Mouse (Mus musculus): ENCODE measurements around the gene Fgfr4.
A peak's percentile ranks its signal among the peaks of the same experiment; 100 is the strongest.

Gene Fgfr4

DNA sequence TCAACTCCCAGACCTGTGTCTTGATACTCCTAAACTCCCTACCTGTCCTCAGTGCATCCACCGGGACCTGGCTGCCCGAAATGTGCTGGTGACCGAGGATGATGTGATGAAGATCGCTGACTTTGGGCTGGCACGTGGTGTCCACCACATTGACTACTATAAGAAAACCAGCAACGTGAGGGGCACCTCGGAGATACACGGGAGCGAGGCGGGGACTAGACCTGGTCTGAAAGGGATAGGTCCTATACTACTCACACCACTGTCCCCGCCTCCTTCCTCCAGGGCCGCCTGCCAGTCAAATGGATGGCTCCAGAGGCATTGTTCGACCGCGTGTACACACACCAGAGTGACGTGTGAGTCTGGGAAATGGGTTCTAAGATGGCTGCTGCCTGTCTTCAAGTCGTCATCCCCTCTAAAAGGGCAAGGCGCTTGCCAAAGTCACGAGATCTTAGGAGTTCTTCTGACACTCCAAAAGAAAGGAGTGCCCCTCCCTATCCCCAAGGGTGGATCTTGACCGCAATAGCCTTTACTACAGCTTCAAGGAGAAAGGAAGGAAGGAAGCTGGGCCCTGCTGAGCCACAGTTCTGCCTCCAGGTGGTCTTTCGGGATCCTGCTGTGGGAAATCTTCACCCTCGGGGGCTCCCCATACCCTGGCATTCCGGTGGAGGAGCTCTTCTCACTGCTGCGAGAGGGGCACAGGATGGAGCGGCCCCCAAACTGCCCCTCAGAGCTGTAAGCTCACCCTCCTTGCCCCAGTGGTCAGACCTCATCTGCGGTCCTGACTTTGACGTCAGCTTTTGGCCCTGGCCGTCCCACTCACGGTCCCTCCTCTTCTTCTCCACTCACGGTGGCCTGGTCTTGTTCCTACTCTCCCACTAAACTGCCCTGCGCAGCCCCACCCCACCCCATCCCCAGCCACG lies 14.6 kb downstream of the Fgfr4 start:
- no peak for TF ChIP-seq GATA4 (IDR thresholded peaks at IDR 0.05; ENCODE audit: insufficient replicate concordance, low read length)

DNA sequence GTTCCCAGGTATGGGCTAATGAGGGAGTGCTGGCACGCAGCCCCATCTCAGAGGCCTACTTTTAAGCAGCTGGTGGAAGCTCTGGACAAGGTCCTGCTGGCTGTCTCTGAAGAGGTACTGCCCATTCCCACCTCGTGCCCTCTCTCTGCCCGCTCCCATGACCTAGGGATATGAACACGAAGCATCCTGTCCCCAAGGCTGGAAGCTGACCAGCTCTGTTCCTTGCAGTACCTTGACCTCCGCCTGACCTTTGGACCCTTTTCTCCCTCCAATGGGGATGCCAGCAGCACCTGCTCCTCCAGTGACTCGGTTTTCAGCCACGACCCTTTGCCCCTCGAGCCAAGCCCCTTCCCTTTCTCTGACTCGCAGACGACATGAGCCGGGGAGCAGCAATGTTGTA lies 15.4 kb downstream of the Fgfr4 start:
- no peak for TF ChIP-seq GATA4 (IDR thresholded peaks at IDR 0.05; ENCODE audit: insufficient replicate concordance, low read length)

DNA sequence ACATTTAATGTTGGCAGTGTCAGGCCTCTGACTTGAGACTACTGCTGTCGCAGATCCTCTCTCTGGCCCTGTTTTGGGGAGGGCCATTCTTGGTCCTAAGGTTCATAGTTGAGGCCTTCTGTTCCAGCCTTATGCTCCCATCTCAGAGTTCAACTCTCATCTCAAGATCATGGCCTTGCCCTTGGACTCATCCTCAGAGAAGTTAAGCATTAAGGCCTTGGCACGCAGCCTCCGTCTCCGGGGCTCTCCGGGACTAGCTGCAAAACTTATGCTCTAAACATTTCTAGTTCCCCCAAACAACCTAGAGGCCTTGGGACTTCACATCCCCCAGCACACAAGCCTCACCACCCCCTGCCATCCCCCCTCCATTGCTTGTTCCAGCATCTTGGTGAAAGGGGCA lies 15.8 kb downstream of the Fgfr4 start:
- TF ChIP-seq GATA4 (IDR thresholded peaks at IDR 0.05; ENCODE audit: insufficient replicate concordance, low read length) = no peak

DNA sequence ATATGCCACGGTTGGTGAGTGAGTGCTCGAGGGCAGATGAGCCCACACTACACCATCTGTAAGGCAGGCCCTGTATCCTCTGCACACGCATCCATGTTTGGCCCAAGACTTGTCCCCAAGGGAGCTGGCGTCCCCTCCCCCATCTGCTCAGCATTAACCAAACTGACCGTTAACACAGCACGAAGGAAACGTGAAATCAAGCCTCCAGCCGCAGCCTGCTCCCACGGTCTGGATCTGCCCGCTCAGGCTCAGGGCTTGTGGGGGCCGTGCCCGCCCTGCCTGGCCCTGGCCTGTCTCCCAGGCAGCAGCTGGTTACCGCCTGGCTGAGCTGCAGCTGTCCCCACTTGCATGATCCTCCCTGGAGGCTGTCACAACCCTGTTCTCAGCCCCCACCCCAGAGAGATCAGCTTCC lies 16.5 kb downstream of the Fgfr4 start:
- no peak for TF ChIP-seq GATA4 (IDR thresholded peaks at IDR 0.05; ENCODE audit: insufficient replicate concordance, low read length)

DNA sequence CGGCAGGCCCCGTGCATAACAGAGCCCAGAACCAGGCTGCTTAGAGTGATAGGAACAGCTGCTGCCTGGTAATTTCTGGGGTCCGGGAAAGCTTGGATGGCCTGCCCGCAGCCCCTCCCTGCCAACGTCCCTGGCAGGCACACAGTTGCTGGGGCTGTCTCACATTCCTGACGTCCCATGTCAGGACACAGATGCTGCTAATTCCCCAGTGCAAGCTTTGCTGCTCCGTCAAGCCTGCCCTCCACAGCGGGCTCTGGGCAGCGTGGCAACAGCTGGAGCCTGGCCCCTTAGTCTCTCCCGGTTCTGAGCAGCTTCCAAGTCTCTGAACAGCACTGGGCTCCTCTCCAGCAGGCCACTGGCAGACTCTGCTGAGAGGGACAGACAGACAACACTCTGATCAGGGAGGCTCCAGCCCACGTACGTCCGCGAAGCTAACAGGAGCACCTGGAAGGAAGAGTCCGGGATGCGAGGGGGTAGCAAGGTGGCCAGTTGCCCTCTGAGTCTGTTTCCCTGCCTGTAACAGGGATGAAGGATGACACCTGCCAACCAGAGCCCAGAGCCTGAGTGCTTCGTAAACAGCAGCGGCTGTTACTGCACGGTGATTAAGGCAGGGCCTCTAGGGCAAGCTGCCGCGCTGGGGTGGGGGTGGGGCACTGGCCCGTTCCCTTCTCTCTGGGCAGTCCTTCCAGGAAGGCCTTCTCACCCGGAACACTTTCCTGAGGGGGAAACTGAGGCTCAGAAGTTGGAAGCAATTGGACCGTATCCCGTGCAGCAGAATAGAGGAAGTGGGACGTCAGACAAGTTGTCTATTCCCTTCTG lies 19.3 kb downstream of the Fgfr4 start:
- no peak for TF ChIP-seq GATA4 (IDR thresholded peaks at IDR 0.05; ENCODE audit: insufficient replicate concordance, low read length)

DNA sequence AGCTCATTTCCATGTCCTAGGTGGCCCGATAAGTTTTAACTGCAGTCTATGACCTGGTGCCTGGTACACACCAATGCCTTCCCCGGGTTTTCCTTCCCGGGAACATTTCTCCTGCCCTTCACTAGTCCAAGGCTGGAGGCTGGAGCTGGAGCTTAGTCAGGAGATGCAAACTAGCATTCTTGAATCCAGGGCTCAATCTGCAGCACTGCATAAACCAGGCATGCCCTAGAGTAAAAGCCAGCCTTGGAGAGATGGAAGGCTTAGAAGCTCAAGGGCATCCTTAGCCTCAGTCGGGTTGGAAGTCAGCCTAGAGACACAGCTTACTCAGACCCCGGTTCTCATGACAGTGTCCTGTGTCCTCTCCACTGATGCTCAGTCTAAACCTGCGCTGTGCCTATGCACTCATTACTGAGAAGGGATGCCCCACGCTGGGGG lies 19.9 kb downstream of the Fgfr4 start:
- no peak for TF ChIP-seq GATA4 (IDR thresholded peaks at IDR 0.05; ENCODE audit: insufficient replicate concordance, low read length)

DNA sequence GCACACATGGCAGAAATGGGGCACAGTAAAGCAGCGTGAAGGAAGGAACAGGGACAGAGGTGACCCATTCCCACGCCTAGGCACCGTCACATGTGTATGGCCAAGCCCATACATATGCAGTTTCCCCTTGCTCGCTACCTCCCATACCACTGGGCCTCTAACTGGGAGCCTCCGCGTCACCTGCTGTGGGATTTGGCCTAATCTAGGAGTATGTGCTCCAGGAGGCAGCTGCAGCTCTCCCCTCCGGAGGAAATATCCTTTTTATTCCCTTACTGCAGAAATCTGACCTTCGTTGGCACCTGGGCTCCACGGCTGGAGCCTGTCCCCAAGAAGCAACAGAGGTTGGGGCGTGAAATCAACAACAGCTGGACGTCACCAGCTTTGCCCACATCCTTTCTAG lies 21.9 kb downstream of the Fgfr4 start:
- TF ChIP-seq GATA4 (IDR thresholded peaks at IDR 0.05; ENCODE audit: insufficient replicate concordance, low read length) = no peak

DNA sequence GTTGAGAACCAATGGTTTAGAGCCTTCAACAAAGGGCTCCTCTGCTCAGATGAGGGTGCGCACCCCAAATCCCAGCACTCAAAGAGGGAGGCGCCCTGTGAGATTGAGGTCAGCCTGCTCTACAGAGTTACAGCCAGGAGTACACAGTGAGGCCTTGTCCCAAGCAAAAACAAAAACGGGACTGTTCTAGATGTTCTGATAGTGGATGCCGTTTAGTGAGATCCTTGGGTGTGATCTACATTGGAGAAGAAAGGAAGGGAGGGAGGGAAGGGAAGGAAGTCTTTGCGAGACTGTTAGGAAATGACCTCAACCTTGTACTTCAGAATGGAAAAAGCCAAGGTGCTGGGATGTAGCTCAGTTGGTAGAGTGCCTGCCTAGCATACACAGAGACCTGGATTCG lies 23.8 kb downstream of the Fgfr4 start:
- TF ChIP-seq GATA4 (IDR thresholded peaks at IDR 0.05; ENCODE audit: insufficient replicate concordance, low read length) = no peak

DNA sequence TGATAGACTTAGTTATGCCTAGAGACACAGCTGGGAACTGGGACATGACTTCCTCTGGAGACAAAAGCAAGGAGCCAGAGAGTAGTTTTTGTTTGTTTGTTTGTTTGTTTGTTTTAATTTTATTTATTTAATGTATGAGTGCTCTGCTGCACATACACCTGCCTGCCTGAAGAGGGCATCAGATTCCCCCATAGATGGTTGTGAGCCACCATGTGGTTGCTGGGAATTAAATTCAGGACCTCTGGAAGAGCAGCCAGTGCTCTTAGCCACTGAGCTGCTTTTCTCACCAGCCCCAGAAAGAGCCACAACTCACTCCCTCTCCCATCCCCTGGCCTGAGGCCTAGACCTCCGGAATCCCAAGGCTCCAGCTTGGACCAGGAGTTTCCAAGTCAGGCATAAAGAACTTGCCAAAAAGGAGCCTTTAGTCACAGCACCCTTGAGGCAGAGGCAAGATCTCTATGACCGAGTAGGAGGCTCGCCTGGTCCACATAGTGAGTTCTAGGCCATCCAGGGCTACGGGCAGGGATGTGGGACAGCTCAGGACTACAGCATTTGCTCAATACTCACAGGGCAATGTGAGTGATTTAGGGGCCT lies 25.6 kb downstream of the Fgfr4 start:
- no peak for TF ChIP-seq GATA4 (IDR thresholded peaks at IDR 0.05; ENCODE audit: insufficient replicate concordance, low read length)

DNA sequence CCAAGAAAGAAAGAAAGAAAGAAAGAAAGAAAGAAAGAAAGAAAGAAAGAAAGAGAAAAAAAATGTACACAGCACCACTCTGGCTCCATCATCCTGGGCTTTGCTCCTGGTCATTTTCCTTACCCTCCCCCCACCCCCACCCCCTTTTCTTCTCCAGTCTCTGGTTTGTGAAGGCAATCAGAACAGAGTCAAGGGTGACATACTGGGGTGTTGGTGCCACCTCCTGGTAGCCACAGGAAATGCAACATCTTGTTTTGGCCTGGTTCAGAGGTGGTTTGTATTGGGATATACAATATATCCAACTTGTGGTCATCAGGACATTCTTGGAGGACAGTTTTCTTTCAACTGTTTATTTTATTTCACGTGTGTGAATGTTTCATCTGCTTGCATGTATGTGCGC lies 26.1 kb downstream of the Fgfr4 start:
- no peak for TF ChIP-seq GATA4 (IDR thresholded peaks at IDR 0.05; ENCODE audit: insufficient replicate concordance, low read length)

DNA sequence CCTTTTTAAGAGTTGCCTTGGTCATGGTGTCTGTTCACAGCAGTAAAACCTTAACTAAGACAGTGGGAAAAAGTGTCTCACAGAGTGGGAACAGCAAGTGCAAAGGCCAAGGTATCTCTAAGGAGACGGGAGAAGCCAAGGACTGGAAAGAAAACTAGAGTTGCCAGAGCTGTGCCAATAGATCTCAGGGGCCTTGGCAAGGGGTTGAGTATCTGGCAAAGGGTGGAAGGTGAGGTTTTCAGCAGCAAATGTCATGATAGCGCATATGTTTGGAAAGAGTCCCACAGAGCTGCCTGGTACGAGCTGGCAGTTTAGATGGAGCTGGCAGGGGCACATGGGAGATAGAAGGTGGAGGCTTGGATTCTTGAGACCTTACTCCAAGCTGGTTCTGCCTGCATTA lies 27.2 kb downstream of the Fgfr4 start:
- no peak for TF ChIP-seq GATA4 (IDR thresholded peaks at IDR 0.05; ENCODE audit: insufficient replicate concordance, low read length)

DNA sequence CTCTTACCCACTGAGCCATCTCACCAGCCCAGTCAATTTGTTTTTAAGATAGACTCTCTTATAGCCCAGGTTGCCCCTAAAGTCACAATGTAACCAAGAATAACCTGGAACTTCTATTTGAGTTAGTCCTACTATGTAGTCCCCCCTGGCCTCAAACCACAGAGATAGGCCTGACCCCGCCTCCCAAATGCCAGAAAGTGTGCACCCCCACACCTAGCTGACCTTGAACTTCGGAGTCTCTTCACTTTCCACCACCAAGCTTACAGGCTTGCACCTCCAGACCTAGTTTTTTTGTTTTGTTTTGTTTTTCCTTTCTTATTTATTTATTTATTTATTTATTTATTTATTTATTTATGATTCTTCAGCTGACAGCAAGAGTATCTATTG lies 29.3 kb downstream of the Fgfr4 start:
- TF ChIP-seq GATA4 (IDR thresholded peaks at IDR 0.05; ENCODE audit: insufficient replicate concordance, low read length) = no peak

DNA sequence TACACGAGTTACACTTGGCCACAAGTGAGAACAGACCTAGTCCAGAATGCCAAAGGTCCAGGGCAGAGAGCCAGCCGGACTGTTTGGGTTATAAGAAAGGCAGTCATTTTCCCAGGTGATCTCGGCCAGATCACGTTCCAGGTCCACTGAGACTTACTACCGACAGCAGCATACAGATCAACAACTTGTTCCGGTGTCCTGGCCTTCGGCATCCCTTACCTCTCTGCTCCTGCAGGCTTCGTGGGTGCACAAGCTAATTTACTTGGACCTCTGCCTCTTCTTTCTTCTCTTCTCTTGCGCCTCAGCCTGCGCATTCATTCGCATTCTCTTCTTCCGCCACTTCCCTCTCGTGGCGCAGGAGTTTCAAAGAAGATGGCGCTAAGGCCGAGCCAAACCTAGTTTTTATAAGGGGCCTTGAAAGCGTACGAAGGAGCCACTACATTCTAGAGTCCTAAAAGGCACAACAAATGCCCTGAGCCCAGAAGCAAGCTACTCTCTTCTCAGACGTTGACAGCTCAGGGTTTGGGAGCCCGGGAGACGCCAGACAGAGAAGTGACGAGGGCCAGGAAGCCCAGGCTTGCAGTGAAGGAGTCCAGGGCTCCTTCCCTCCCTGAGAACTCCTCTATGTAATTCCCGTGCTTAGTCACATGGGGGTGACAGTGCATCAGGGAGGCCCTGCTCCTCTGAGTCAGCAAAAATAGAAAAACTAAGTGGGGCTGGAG lies 29.9 kb downstream of the Fgfr4 start:
- no peak for TF ChIP-seq GATA4 (IDR thresholded peaks at IDR 0.05; ENCODE audit: insufficient replicate concordance, low read length)

DNA sequence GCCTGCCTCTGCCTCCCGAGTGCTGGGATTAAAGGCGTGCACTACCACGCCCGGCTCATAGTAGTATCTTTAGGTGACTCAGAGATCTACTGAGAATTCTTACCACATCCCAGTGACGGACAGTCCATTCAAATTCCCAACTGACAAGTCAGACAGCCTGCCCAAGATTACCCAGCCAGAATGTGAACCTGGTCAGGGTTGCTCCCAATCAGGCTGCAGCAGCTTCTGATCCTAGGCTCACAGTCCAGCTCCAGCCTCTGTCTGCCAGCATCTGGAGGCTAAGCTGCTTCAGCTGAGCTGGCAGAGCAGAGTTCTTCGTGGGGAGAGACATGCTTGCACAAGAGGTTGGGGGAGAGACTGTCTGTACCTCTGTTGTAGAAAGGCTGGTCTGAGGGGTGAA lies 30.9 kb downstream of the Fgfr4 start:
- TF ChIP-seq GATA4 (IDR thresholded peaks at IDR 0.05; ENCODE audit: insufficient replicate concordance, low read length) = no peak

DNA sequence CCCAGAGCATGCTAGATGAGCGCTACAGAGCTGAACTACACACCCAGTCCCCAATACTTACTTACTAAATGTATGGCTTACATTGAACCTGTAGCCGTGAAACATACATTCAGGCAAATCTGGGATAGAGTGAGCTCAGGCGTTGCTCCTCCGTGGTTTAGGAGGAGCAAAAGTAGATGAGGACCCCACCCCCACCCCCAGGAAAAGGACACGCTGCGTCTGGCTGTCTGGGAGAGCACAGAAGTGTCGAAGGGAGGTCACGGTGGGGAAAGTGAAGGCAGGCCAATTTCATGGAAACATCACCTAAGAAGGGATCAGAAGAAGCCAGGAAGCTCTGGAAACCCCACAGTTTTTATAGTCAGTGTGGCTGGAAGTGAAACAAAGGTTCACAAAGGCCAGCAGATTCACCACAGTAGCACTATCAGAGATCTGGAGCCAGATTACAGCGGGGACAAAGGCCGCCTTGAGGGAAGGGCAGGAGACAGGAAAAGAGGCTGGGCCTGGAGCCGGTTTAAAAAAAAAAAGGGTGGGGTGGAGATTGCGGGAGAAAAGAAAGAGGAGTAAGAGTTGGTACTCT lies 37.2 kb downstream of the Fgfr4 start:
- peak; percentile 94; the same call in 1 of the 2 replicates for TF ChIP-seq GATA4 (IDR thresholded peaks at IDR 0.05; ENCODE audit: insufficient replicate concordance, low read length)
